Mouse (Mus musculus) cerebellum, postnatal 4 days (tissue): ENCODE measurements around the gene Higd1c.
"Not testable (repeated sequence)": the region's sequence is repeated elsewhere in the genome, so short reads cannot be mapped to it uniquely, and the experiment has no call there.

Experiments used
- DNase-seq, 2 experiments: peaks; one replicate each; pipeline ENCODE4 v3.0.0; 2022; ENCODE audit warnings: low spot score in 2 of 2, mixed read lengths in 1 of 2

Gene Higd1c

GRCm38 (mm10) chr15:100353399-100353798 lies 10.9 kb upstream of the Higd1c start:
- not testable (repeated sequence) for DNase-seq

GRCm38 (mm10) chr15:100355876-100356275 lies 8.5 kb upstream of the Higd1c start:
- no peak for DNase-seq

GRCm38 (mm10) chr15:100365967-100366366 lies 1.6 kb downstream of the Higd1c start:
- not testable (repeated sequence) for DNase-seq

- no peak for DNase-seq
These were observed 2.8 kb downstream of the Higd1c start for GRCm38 (mm10) chr15:100367119-100367518.

GRCm38 (mm10) chr15:100375066-100375465 lies 10.7 kb downstream of the Higd1c start:
- DNase-seq = peak; percentile 41 to 69

- DNase-seq = peak in 1 of 2 experiments; percentile 43
These were observed 13.6 kb downstream of the Higd1c start for GRCm38 (mm10) chr15:100377847-100378505.

- no peak for DNase-seq
These were observed 15.3 kb downstream of the Higd1c start for GRCm38 (mm10) chr15:100379658-100380057.

- no peak for DNase-seq
These were observed 15.8 kb downstream of the Higd1c start for GRCm38 (mm10) chr15:100380104-100380503.

GRCm38 (mm10) chr15:100385705-100386104 lies 21.4 kb downstream of the Higd1c start:
- DNase-seq = no peak

GRCm38 (mm10) chr15:100387544-100388223 lies 23.3 kb downstream of the Higd1c start:
- DNase-seq = no peak

GRCm38 (mm10) chr15:100388224-100388835 lies 24.0 kb downstream of the Higd1c start:
- DNase-seq = no peak

- no peak for DNase-seq
These were observed 24.5 kb downstream of the Higd1c start for GRCm38 (mm10) chr15:100388886-100389285.

- no peak for DNase-seq
These were observed 26.7 kb downstream of the Higd1c start for GRCm38 (mm10) chr15:100391066-100391465.

GRCm38 (mm10) chr15:100391599-100391998 lies 27.3 kb downstream of the Higd1c start:
- no peak for DNase-seq

GRCm38 (mm10) chr15:100393016-100393415 lies 28.7 kb downstream of the Higd1c start:
- DNase-seq = no peak

GRCm38 (mm10) chr15:100395561-100395960 lies 31.2 kb downstream of the Higd1c start:
- no peak for DNase-seq

GRCm38 (mm10) chr15:100400592-100401250 lies 36.4 kb downstream of the Higd1c start:
- DNase-seq = no peak

- no peak for DNase-seq
These were observed 37.5 kb downstream of the Higd1c start for GRCm38 (mm10) chr15:100401811-100402210.

GRCm38 (mm10) chr15:100402347-100402746 lies 38.0 kb downstream of the Higd1c start:
- DNase-seq = no peak

GRCm38 (mm10) chr15:100402798-100403197 lies 38.5 kb downstream of the Higd1c start:
- DNase-seq = no peak

- no peak for DNase-seq
These were observed 39.1 kb downstream of the Higd1c start for GRCm38 (mm10) chr15:100403318-100404000.

GRCm38 (mm10) chr15:100406088-100406487 lies 41.7 kb downstream of the Higd1c start:
- no peak for DNase-seq
